Mouse (Mus musculus): ENCODE measurements around the gene Gnao1.

- TF ChIP-seq CTCF (IDR thresholded peaks at IDR 0.05; ENCODE audit: extremely low read depth, insufficient read depth, low read length), result no peak
- no peak for TF ChIP-seq POLR2A (IDR thresholded peaks at IDR 0.05; ENCODE audit: extremely low read depth, insufficient read depth, low read length)
Observed at GRCm38 (mm10) chr8:93835771-93836170, 26.0 kb downstream of the Gnao1 start.

Data from cortical plate, adult 2 months (tissue).